Mouse (Mus musculus) lung, postnatal 14 days (tissue): ENCODE measurements around the gene Nfix.

Experiments
- DNase-seq: peaks from one replicate; pipeline ENCODE4 v3.0.0; 2021

The Nfix gene

DNA sequence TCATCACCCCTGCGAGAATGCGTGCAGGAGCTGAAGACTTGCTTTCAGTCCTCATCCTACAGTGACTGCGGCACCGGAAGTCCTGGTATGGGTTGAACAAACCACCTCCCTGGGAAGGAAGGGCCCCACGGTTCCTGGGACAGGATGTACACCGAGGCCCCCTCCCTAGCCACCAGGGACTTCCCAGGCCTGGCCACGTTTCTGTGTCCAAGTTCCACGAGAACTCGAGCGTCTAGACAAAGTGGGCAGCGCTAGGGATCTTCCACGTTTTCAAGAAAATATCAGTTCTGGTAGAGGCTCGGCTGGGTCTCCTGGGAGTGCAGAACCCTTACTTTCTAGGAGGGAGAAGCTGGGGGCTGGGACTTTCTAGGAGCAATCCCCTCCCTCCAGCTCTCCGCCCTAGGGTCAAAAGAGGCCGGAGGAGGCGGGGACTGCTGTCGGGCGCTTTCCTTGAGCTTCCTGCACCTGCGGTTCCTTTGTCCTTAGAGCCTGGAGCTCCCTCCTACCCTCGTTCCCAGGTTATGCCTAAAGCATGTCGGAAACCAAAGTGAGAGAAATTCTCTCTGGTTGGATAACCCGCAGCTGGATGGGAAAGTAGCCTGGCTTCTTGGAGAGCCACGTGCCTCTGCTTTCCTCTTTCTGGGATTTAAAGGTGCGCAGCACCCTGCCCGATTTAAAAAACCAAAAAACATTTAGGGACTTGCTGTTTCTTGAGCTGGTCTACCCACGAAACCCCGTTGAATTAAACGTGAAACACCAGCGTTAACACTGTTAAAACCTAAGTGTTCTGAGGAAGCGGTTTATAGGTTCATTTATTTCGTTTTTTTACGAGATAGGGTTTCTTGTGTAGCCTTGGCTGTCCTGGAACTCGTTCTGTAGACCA lies 140.0 kb downstream of the Nfix start:
- DNase-seq = peak; percentile 74

DNA sequence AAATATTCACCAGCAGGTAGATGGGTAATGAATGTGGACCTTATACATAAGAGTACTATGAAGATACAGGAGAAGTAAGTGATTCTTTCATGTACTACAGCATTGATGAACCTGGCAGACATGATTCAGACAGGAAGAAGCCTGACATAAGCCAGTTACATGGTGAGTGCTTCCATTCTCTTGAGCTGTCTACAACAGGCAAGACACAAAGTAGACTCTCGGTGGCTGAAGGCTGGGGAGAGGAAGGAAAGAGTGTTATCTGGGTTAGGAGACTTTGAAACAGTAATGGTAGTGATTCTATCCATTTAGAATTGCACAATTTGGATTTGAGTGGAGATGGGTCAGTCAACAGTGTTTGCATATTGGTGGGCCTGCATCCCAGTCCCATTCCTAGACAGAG lies 141.2 kb downstream of the Nfix start:
- no peak for DNase-seq

DNA sequence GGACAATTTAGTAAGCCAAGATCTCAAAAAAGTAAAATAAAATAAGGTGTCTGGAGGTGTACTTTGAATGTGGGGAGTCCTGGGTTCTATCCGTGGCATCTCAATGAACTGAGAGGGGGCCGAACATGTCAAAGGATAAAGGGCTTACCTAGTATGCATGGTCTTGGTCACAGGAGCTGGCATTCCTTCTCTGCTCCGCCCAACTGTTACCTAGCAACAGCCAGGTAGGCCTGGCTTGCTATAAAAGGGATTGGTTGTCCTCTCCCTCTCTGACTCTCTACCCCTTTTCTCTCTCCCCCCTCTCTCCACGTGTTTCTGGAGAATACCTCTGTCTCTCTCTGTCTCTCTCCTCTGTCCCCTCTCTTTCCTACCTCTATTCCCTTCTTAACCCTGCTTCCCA lies 142.5 kb downstream of the Nfix start:
- no peak for DNase-seq

- no peak for DNase-seq
Measured at GRCm38 (mm10) chr8:84657203-84657602, 142.9 kb downstream of the Nfix start.

GRCm38 (mm10) chr8:84656641-84657126 lies 143.5 kb downstream of the Nfix start:
- DNase-seq = peak; percentile 86

DNA sequence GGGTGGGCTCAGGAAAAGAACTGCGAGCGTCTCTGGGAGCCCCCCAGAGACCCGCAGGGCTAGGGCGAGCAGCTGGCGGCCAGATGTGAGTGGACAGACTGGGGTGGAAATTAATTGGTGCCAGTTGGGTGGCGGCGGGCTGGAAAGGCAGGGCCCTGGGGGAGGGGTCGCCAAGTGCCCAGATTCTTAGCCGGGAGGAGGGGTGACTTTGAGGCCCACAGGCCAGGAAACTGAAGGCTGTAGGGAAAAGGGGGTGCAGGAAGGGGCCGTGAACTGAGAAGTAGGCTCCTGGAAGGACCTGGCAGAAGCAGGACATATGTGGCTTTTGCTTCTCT lies 144.0 kb downstream of the Nfix start:
- no peak for DNase-seq

GRCm38 (mm10) chr8:84655336-84656190 lies 144.6 kb downstream of the Nfix start:
- DNase-seq = peak; percentile 58

DNA sequence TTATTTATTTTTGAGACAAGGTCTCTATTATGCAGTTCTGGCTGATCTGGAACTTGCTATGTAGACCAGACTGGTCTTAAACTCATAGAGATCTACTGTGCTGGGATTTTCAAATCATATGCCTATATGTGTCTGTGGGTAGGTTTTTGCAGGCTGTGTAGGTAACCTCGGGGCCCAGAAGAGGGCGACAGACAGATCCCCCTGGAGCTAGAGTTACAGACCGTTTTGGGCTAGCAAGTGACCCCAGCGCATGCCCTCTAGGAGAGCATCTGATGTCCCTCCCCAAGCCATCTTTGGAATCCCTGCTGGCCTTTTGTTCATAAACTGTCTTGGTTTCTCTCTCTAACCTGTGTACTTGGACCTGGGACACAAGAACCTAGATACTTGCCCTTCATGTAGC lies 145.5 kb downstream of the Nfix start:
- DNase-seq = no peak

DNA sequence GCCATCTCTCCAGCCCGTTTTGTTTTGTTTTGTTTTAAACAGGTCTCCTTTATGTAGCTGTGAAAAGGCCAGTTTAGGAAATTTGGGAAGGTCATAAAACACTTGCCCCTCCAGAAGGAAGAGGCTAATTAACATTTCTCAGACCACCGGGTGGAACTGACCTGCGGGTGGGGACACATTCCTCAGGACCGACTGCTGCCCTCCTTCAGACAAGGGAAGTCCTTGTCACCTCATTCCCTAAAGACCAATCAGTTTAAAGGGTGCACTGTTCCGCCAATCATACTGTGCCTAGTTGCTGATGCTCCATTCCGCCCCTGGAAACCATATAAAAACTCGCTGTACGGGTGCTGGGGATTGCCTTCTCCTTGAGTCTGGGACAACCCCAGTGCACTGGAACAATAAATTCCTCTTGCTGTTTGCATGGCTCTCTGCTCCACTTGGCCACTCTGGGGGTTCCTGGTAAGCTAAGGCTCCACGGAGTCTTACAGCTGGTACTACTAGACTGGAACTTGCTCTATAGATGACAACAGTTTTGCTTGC lies 147.0 kb downstream of the Nfix start:
- no peak for DNase-seq

- DNase-seq = no peak
Measured at GRCm38 (mm10) chr8:84650213-84650612, 149.9 kb downstream of the Nfix start.
